Mouse (Mus musculus) lung, postnatal 10 days (tissue): ENCODE measurements around the gene Stum.

Source experiments
- DNase-seq: peaks from one replicate; pipeline ENCODE4 v3.0.0; 2021

The Stum gene

DNA sequence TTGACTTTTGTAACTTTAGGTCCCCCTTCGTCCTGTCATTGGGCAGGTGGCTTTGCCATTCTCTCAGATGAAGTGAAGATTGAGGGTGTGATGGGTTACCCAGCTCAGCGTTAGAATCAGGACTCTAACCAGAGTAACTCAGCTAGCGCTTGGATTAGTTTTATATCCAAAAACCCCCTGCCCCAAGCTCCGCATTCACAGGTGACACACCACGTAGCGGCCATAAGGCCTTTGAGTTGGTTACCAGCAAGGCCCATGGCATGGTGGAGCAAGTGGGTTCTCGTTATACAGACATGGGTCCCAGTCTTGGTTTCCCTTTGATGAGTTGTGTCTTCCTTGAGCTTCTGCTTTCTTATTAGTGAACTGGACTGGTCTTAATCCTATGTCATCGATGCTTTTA is 99.4 kb downstream of the Stum start:
- no peak for DNase-seq
